Comparison of ENCODE assay signal across 8 mouse cellular contexts in genomic region chr6:83456984-83457810, GRCm38 (mm10). TPM values are rescaled to one million over a fixed set of nuclear protein-coding genes. Genes with fewer than 3 reads are reported as not detected.
DNase-seq lines count a peak whose midpoint lies in the region; ATAC-seq lines count a peak whose summit lies in the region.

No protein-coding gene starts in this region.

- H3K27me3 ChIP-seq in forebrain, embryonic 15.5 days, result no peaks in the 10 kb centered on the region
- no peaks in the 10 kb centered on the region for H3K27me3 ChIP-seq in midbrain, embryonic 11.5 days (ENCODE audit: control insufficient read depth, insufficient read depth, low read length)

- peak overlapping the region; percentile 94 for H3K27ac ChIP-seq in forebrain, embryonic 15.5 days (replicated peaks)
- peak overlapping the region; percentile 94 for H3K27ac ChIP-seq in midbrain, embryonic 11.5 days (ENCODE audit: low read depth, low read length)

- no peaks in the 10 kb centered on the region for H3K9me3 ChIP-seq in forebrain, embryonic 15.5 days
- no peaks in the 10 kb centered on the region for H3K9me3 ChIP-seq in midbrain, embryonic 11.5 days (ENCODE audit: control insufficient read depth, low read length)

- peaks cover 40% of the 10 kb centered on the region for H3K4me1 ChIP-seq in forebrain, embryonic 15.5 days
- peaks cover 35% of the 10 kb centered on the region for H3K4me1 ChIP-seq in midbrain, embryonic 11.5 days (ENCODE audit: control insufficient read depth, insufficient read depth, low read length)

- H3K36me3 ChIP-seq in forebrain, embryonic 15.5 days, result no peaks in the 10 kb centered on the region
- no peaks in the 10 kb centered on the region for H3K36me3 ChIP-seq in midbrain, embryonic 11.5 days (ENCODE audit: control insufficient read depth, insufficient read depth, low read length)

- ATAC-seq in forebrain, embryonic 15.5 days (replicated peaks), result no peak; the same call in 1 of the 2 replicates
- no peak; the same call in 1 of the 2 replicates for ATAC-seq in midbrain, embryonic 11.5 days (ENCODE audit: low FRiP score)

- peak; percentile 58 to 86 for DNase-seq in urinary bladder, adult 18-20 months (ENCODE audit: low spot score in 2 of 2)
- no peak for DNase-seq in urinary bladder, adult 2 months (ENCODE audit: low spot score)
- peak; percentile 63 to 74 for DNase-seq in kidney, postnatal 4 days
- no peak for DNase-seq in midbrain, embryonic 11.5 days (ENCODE audit: low spot score, missing footprints)
- DNase-seq in frontal cortex, postnatal 36 days (ENCODE audit: low spot score in 2 of 2), result no peak
- no peak for DNase-seq in cerebellum, postnatal 4 days (ENCODE audit: low spot score in 2 of 2)
- no peak for DNase-seq in thymus, postnatal 14 days

- peak overlapping the region; percentile 83 for H3K4me3 ChIP-seq in forebrain, embryonic 15.5 days
- peak overlapping the region; percentile 83 for H3K4me3 ChIP-seq in midbrain, embryonic 11.5 days (ENCODE audit: low read depth, low read length)

- H3K9ac ChIP-seq in forebrain, embryonic 15.5 days (replicated peaks), result peak overlapping the region; percentile 93
- H3K9ac ChIP-seq in midbrain, embryonic 11.5 days (ENCODE audit: low read length), result peak overlapping the region; percentile 98

- 4% methylated on average over 32 of the region's 33 CpGs for WGBS in forebrain, embryonic 15.5 days
- WGBS in midbrain, embryonic 11.5 days, result 2% methylated on average over 33 of the region's 33 CpGs

- H3K4me2 ChIP-seq in forebrain, embryonic 15.5 days (replicated peaks), result peak overlapping the region; percentile 94
- H3K4me2 ChIP-seq in midbrain, embryonic 11.5 days, result peak overlapping the region; percentile 96

RNA-seq across cellular contexts. Expression of gene Tet3, which starts 1.7 kb away (rescaled TPM):
- 9.4 and 14.4 TPM in 2 replicates for polyA plus RNA-seq in urinary bladder, adult 2 months (2012; rRNA removed)
- polyA plus RNA-seq in forebrain, embryonic 15.5 days (2015; fragmentation: Nextera tagmentation; extraction: Ambion mirVana), result 71.3 and 73.7 TPM in 2 replicates
- polyA plus RNA-seq in midbrain, embryonic 11.5 days (2014; fragmentation: Nextera tagmentation; extraction: Ambion mirVana), result 38.5 and 39.9 TPM in 2 replicates

RNA-seq across cellular contexts. Expression of gene Dguok, which starts 49.6 kb away (rescaled TPM):
- 79.1 and 106 TPM in 2 replicates for polyA plus RNA-seq in urinary bladder, adult 2 months (2012; rRNA removed)
- polyA plus RNA-seq in forebrain, embryonic 15.5 days (2015; fragmentation: Nextera tagmentation; extraction: Ambion mirVana), result 71.2 and 72.2 TPM in 2 replicates
- 50.5 and 57.3 TPM in 2 replicates for polyA plus RNA-seq in midbrain, embryonic 11.5 days (2014; fragmentation: Nextera tagmentation; extraction: Ambion mirVana)

Comparison
In these comparisons a context has a peak if more than half of its experiments do, and no peak if none do; other contexts are left out.
1. DNase-seq: peak in urinary bladder, adult 18-20 months (2 of 2) and kidney, postnatal 4 days (2 of 2); none in urinary bladder, adult 2 months (single experiment), midbrain, embryonic 11.5 days (single experiment), frontal cortex, postnatal 36 days (0 of 2), cerebellum, postnatal 4 days (0 of 2) and thymus, postnatal 14 days (single experiment).